8 mouse cellular contexts compared by ENCODE assay signal in genomic region chr8:94037806-94038205, GRCm38 (mm10). TPM values are rescaled to one million over a fixed set of nuclear protein-coding genes. Genes with fewer than 3 reads are reported as not detected.
DNase-seq lines count a peak whose midpoint lies in the region; ATAC-seq and TF ChIP-seq lines count a peak whose summit lies in the region.

No protein-coding gene starts in this region.

- no peak for TF ChIP-seq POLR2A in thymus, adult 2 months (IDR thresholded peaks at IDR 0.05; ENCODE audit: control insufficient read depth, extremely low read depth, insufficient read depth, low read length, poor library complexity)
- TF ChIP-seq POLR2A in lung, adult 2 months (IDR thresholded peaks at IDR 0.05; ENCODE audit: borderline replicate concordance, extremely low read depth, low read depth, low read length), result no peak
- no peak for TF ChIP-seq POLR2A in small intestine, adult 2 months (IDR thresholded peaks at IDR 0.05; ENCODE audit: low read depth, low read length)

- H3K4me2 ChIP-seq in hindbrain, embryonic 14.5 days (replicated peaks), result peak overlapping the region; percentile 81

- H3K27ac ChIP-seq in thymus, adult 2 months (ENCODE audit: control insufficient read depth, insufficient read depth, low read length), result no peak overlapping the region
- no peak overlapping the region for H3K27ac ChIP-seq in hindbrain, embryonic 14.5 days
- peak overlapping the region; percentile 17; the same call in 1 of the 2 replicates for H3K27ac ChIP-seq in small intestine, adult 2 months (ENCODE audit: insufficient read depth, low read depth, low read length)

- peak overlapping the region; percentile 16 for H3K4me3 ChIP-seq in thymus, adult 2 months (ENCODE audit: control insufficient read depth, insufficient read depth, low read length)
- peak overlapping the region; percentile 90 for H3K4me3 ChIP-seq in hindbrain, embryonic 14.5 days (replicated peaks; ENCODE audit: low read length)
- peak overlapping the region; percentile 87 for H3K4me3 ChIP-seq in lung, adult 2 months (replicated peaks; ENCODE audit: extremely low read depth, low read depth, low read length)
- peak overlapping the region; percentile 90 for H3K4me3 ChIP-seq in small intestine, adult 2 months (ENCODE audit: low read depth, low read length)

- no peak for TF ChIP-seq CTCF in thymus, adult 2 months (IDR thresholded peaks at IDR 0.05; ENCODE audit: borderline replicate concordance, control insufficient read depth, extremely low read depth, insufficient read depth, low read length, poor library complexity)
- no peak for TF ChIP-seq CTCF in lung, adult 2 months (IDR thresholded peaks at IDR 0.05; ENCODE audit: insufficient read depth, low read length)
- no peak for TF ChIP-seq CTCF in small intestine, adult 2 months (IDR thresholded peaks at IDR 0.05; ENCODE audit: extremely low read depth, insufficient read length, insufficient replicate concordance, low read depth, low read length)

- H3K4me1 ChIP-seq in thymus, adult 2 months (replicated peaks; ENCODE audit: control insufficient read depth, insufficient read depth, low read length), result peaks cover 9% of the 10 kb centered on the region
- H3K4me1 ChIP-seq in hindbrain, embryonic 14.5 days (replicated peaks; ENCODE audit: control insufficient read depth, insufficient read depth, low read length), result peaks cover 26% of the 10 kb centered on the region
- peaks cover 12% of the 10 kb centered on the region for H3K4me1 ChIP-seq in lung, adult 2 months (ENCODE audit: control insufficient read depth, insufficient read depth, low read length)
- H3K4me1 ChIP-seq in small intestine, adult 2 months (ENCODE audit: control insufficient read depth, insufficient read depth, insufficient read length, low read length), result peaks cover 6% of the 10 kb centered on the region; the same call in 1 of the 2 replicates

- H3K27me3 ChIP-seq in thymus, adult 2 months (ENCODE audit: control insufficient read depth, insufficient read depth, low read length), result no peaks in the 10 kb centered on the region
- H3K27me3 ChIP-seq in hindbrain, embryonic 14.5 days (ENCODE audit: control insufficient read depth, insufficient read depth, low read length), result no peaks in the 10 kb centered on the region
- H3K27me3 ChIP-seq in small intestine, adult 2 months (ENCODE audit: control insufficient read depth, insufficient read depth, low read length), result no peaks in the 10 kb centered on the region

- no peaks in the 10 kb centered on the region for H3K36me3 ChIP-seq in thymus, adult 2 months (ENCODE audit: control insufficient read depth, insufficient read depth, low read length)
- H3K36me3 ChIP-seq in hindbrain, embryonic 14.5 days (replicated peaks; ENCODE audit: control insufficient read depth, insufficient read depth), result 0 out of 2 replicates have a peak, but pooled peaks cover 13% of the 10 kb centered on the region
- H3K36me3 ChIP-seq in small intestine, adult 2 months (ENCODE audit: control insufficient read depth, insufficient read depth, low read length), result peaks cover 1% of the 10 kb centered on the region; the same call in 1 of the 2 replicates

- peak; percentile 19 for DNase-seq in CD4-positive, CD25-positive, alpha-beta regulatory T cell, adult 2 months (ENCODE audit: low read depth, low spot score)
- peak; percentile 2 for DNase-seq in thymus, adult 2 months
- no peak for DNase-seq in thymus, postnatal 25 days
- peak; percentile 29 for DNase-seq in hindbrain, embryonic 14.5 days (ENCODE audit: low spot score)
- peak; percentile 16 for DNase-seq in lung, adult 2 months
- no peak for DNase-seq in yolk sac, embryonic 10.5 days (ENCODE audit: low spot score)

- H3K9me3 ChIP-seq in hindbrain, embryonic 14.5 days (ENCODE audit: control insufficient read depth, low read length), result no peaks in the 10 kb centered on the region

- 6% methylated on average over 15 of the region's 15 CpGs for WGBS in thymus, adult 2 months
- 9% methylated on average over 15 of the region's 15 CpGs for WGBS in hindbrain, embryonic 14.5 days
- WGBS in lung, adult 2 months, result 5% methylated on average over 15 of the region's 15 CpGs
- WGBS in small intestine, adult 2 months, result 2% methylated on average over 15 of the region's 15 CpGs

- ATAC-seq in CD4-positive, CD25-positive, alpha-beta regulatory T cell, adult 4 months, result no peak
- ATAC-seq in hindbrain, embryonic 14.5 days (ENCODE audit: low FRiP score), result no peak

- peak overlapping the region; percentile 72 for H3K9ac ChIP-seq in hindbrain, embryonic 14.5 days

RNA-seq across cellular contexts. Expression of gene Ogfod1, which starts 0.8 kb away (rescaled TPM):
- polyA plus RNA-seq in CD4-positive, CD25-positive, alpha-beta regulatory T cell, adult 4 months (2017; shearing (Covaris generic)), result 10 to 100 TPM; 17.3 to 18.3 TPM
- 8.8 and 9.0 TPM in 2 replicates for polyA plus RNA-seq in thymus, adult 2 months (2012; rRNA removed)
- polyA plus RNA-seq in hindbrain, embryonic 14.5 days (2014; fragmentation: Nextera tagmentation; extraction: Ambion mirVana), result 14.0 and 18.0 TPM in 2 replicates
- polyA plus RNA-seq in lung, adult 2 months (2012; rRNA removed), result 5.8 and 7.5 TPM in 2 replicates
- 1.2 and 2.8 TPM in 2 replicates for polyA plus RNA-seq in small intestine, adult 2 months (2012; rRNA removed)

RNA-seq across cellular contexts. Expression of gene Nudt21, which starts 1.0 kb away (rescaled TPM):
- 10 to 100 TPM; 57.1 to 87.8 TPM for polyA plus RNA-seq in CD4-positive, CD25-positive, alpha-beta regulatory T cell, adult 4 months (2017; shearing (Covaris generic))
- polyA plus RNA-seq in thymus, adult 2 months (2012; rRNA removed), result 67.4 and 98.3 TPM in 2 replicates
- polyA plus RNA-seq in hindbrain, embryonic 14.5 days (2014; fragmentation: Nextera tagmentation; extraction: Ambion mirVana), result 95.1 and 96.8 TPM in 2 replicates
- 25.0 and 34.4 TPM in 2 replicates for polyA plus RNA-seq in lung, adult 2 months (2012; rRNA removed)
- 8.5 and 56.5 TPM in 2 replicates for polyA plus RNA-seq in small intestine, adult 2 months (2012; rRNA removed)

RNA-seq across cellular contexts. Expression of gene Amfr, which starts 25.2 kb away (rescaled TPM):
- polyA plus RNA-seq in CD4-positive, CD25-positive, alpha-beta regulatory T cell, adult 4 months (2017; shearing (Covaris generic)), result 10 to 100 TPM; 33.1 to 37.4 TPM
- polyA plus RNA-seq in thymus, adult 2 months (2012; rRNA removed), result 101 and 112 TPM in 2 replicates
- 83.1 and 88.9 TPM in 2 replicates for polyA plus RNA-seq in hindbrain, embryonic 14.5 days (2014; fragmentation: Nextera tagmentation; extraction: Ambion mirVana)
- polyA plus RNA-seq in lung, adult 2 months (2012; rRNA removed), result 120 and 134 TPM in 2 replicates
- polyA plus RNA-seq in small intestine, adult 2 months (2012; rRNA removed), result 28.1 and 62.7 TPM in 2 replicates

Comparison
In these comparisons a context has a peak if more than half of its experiments do, and no peak if none do; other contexts are left out.
1. DNase-seq: peak in CD4-positive, CD25-positive, alpha-beta regulatory T cell, adult 2 months (single experiment), thymus, adult 2 months (single experiment), hindbrain, embryonic 14.5 days (single experiment) and lung, adult 2 months (single experiment); none in thymus, postnatal 25 days (single experiment) and yolk sac, embryonic 10.5 days (single experiment).
2. H3K4me3 ChIP-seq: peak in every context shown above with its lines; median percentile 90 in hindbrain, embryonic 14.5 days; 90 in small intestine, adult 2 months; 87 in lung, adult 2 months; 16 in thymus, adult 2 months.